16 mouse cellular contexts compared by ENCODE assay signal in genomic region chr17:75347414-75347813, GRCm38 (mm10).
DNase-seq lines count a peak whose midpoint lies in the region; ATAC-seq and TF ChIP-seq lines count a peak whose summit lies in the region.
"Had no signal": no experiment of that assay in that cellular context is flagged by ENCODE, and none has a peak within 500 bp of the region (broad histone marks: within the 10 kb centered on the region; RNA-seq: fewer than 3 reads in every experiment).

No protein-coding gene starts in this region.

- peak; percentile 31; the same call in 1 of the 2 replicates for TF ChIP-seq CTCF in hindbrain, postnatal 0 days (IDR thresholded peaks at IDR 0.05; ENCODE audit: low read depth)
- peak; percentile 24; the same call in 1 of the 2 replicates for TF ChIP-seq CTCF in lung, adult 2 months (IDR thresholded peaks at IDR 0.05; ENCODE audit: insufficient read depth, low read length)
- TF ChIP-seq CTCF in E14TG2a.4 (conservative IDR thresholded peaks at IDR 0.05; ENCODE audit: low read length) = peak; percentile 73
- 0 out of 2 replicates have a peak, but pooled peaks have one; percentile 23 for TF ChIP-seq CTCF in bone marrow, adult 2 months (IDR thresholded peaks at IDR 0.05; ENCODE audit: control insufficient read depth, insufficient read depth, low read length)

- H3K36me3 ChIP-seq in hindbrain, postnatal 0 days (ENCODE audit: insufficient read depth, low read length) = no peaks in the 10 kb centered on the region
- H3K36me3 ChIP-seq in hindbrain, embryonic 13.5 days = no peaks in the 10 kb centered on the region
- H3K36me3 ChIP-seq in E14TG2a.4 (ENCODE audit: insufficient read depth, low read length) = no peaks in the 10 kb centered on the region
- H3K36me3 ChIP-seq: forebrain, embryonic 15.5 days; hindbrain, embryonic 15.5 days; midbrain, embryonic 13.5 days had no signal

- no peak for ATAC-seq in hindbrain, postnatal 0 days
- no peak for ATAC-seq in hindbrain, embryonic 13.5 days (ENCODE audit: low FRiP score)
- ATAC-seq: forebrain, embryonic 15.5 days; midbrain, embryonic 13.5 days had no signal

- no peak overlapping the region for H3K9ac ChIP-seq in hindbrain, postnatal 0 days (replicated peaks; ENCODE audit: low read length)
- no peak overlapping the region for H3K9ac ChIP-seq in hindbrain, embryonic 13.5 days
- H3K9ac ChIP-seq: forebrain, embryonic 15.5 days; hindbrain, embryonic 15.5 days; midbrain, embryonic 13.5 days had no signal

- TF ChIP-seq POLR2A in lung, adult 2 months (IDR thresholded peaks at IDR 0.05; ENCODE audit: borderline replicate concordance, extremely low read depth, low read depth, low read length) = no peak
- no peak for TF ChIP-seq POLR2A in bone marrow, adult 2 months (IDR thresholded peaks at IDR 0.05; ENCODE audit: borderline replicate concordance, control insufficient read depth, low read depth, low read length)

- DNase-seq in hindbrain, postnatal 0 days (ENCODE audit: low spot score) = no peak
- DNase-seq in lung, adult 2 months = no peak
- no peak for DNase-seq in lung, adult 18-20 months
- DNase-seq in T-cell, adult 2 months (ENCODE audit: low spot score) = no peak
- no peak for DNase-seq in layer of hippocampus, postnatal 36 days
- DNase-seq: cerebellum, adult 8-10 months; embryo, embryonic 11 days; heart, adult 18-20 months; kidney, adult 8-10 months; lung, postnatal 4 days had no signal

- no peaks in the 10 kb centered on the region for H3K4me1 ChIP-seq in hindbrain, postnatal 0 days (ENCODE audit: insufficient read depth, low read length)
- H3K4me1 ChIP-seq in hindbrain, embryonic 13.5 days (replicated peaks) = no peaks in the 10 kb centered on the region
- H3K4me1 ChIP-seq in lung, adult 2 months (ENCODE audit: control insufficient read depth, insufficient read depth, low read length) = no peaks in the 10 kb centered on the region
- no peaks in the 10 kb centered on the region for H3K4me1 ChIP-seq in E14TG2a.4 (replicated peaks; ENCODE audit: low read depth, low read length)
- no peaks in the 10 kb centered on the region; the same call in 1 of the 2 replicates for H3K4me1 ChIP-seq in bone marrow, adult 2 months (ENCODE audit: control insufficient read depth, insufficient read depth, low read length)
- H3K4me1 ChIP-seq: forebrain, embryonic 15.5 days; hindbrain, embryonic 15.5 days; midbrain, embryonic 13.5 days had no signal

- H3K27me3 ChIP-seq in hindbrain, postnatal 0 days (ENCODE audit: insufficient read depth, low read length) = no peaks in the 10 kb centered on the region
- no peaks in the 10 kb centered on the region for H3K27me3 ChIP-seq in hindbrain, embryonic 13.5 days
- H3K27me3 ChIP-seq in E14TG2a.4 (ENCODE audit: insufficient read depth, low read length) = no peaks in the 10 kb centered on the region
- H3K27me3 ChIP-seq: forebrain, embryonic 15.5 days; hindbrain, embryonic 15.5 days; midbrain, embryonic 13.5 days had no signal

- H3K4me3 ChIP-seq in hindbrain, postnatal 0 days (ENCODE audit: low read length) = no peak overlapping the region
- no peak overlapping the region for H3K4me3 ChIP-seq in hindbrain, embryonic 13.5 days
- H3K4me3 ChIP-seq in lung, adult 2 months (replicated peaks; ENCODE audit: extremely low read depth, low read depth, low read length) = no peak overlapping the region
- no peak overlapping the region for H3K4me3 ChIP-seq in E14TG2a.4 (replicated peaks; ENCODE audit: low read length)
- no peak overlapping the region for H3K4me3 ChIP-seq in bone marrow, adult 2 months (replicated peaks; ENCODE audit: control insufficient read depth, low read depth, low read length)
- H3K4me3 ChIP-seq: forebrain, embryonic 15.5 days; hindbrain, embryonic 15.5 days; midbrain, embryonic 13.5 days had no signal

- H3K27ac ChIP-seq in hindbrain, postnatal 0 days = no peak overlapping the region
- H3K27ac ChIP-seq in hindbrain, embryonic 13.5 days = no peak overlapping the region
- no peak overlapping the region for H3K27ac ChIP-seq in bone marrow, adult 2 months (ENCODE audit: control insufficient read depth, insufficient read depth, low read depth, low read length, poor library complexity)
- H3K27ac ChIP-seq: forebrain, embryonic 15.5 days; hindbrain, embryonic 15.5 days; midbrain, embryonic 13.5 days had no signal

- H3K9me3 ChIP-seq in hindbrain, postnatal 0 days (ENCODE audit: low read length) = no peaks in the 10 kb centered on the region
- no peaks in the 10 kb centered on the region for H3K9me3 ChIP-seq in hindbrain, embryonic 13.5 days
- no peaks in the 10 kb centered on the region; the same call in 1 of the 2 replicates for H3K9me3 ChIP-seq in E14TG2a.4 (ENCODE audit: low read length)
- H3K9me3 ChIP-seq: forebrain, embryonic 15.5 days; hindbrain, embryonic 15.5 days; midbrain, embryonic 13.5 days had no signal

- no peak overlapping the region for H3K4me2 ChIP-seq in hindbrain, postnatal 0 days (ENCODE audit: low read depth, low read length)
- no peak overlapping the region for H3K4me2 ChIP-seq in hindbrain, embryonic 13.5 days
- H3K4me2 ChIP-seq: forebrain, embryonic 15.5 days; hindbrain, embryonic 15.5 days; midbrain, embryonic 13.5 days had no signal

- WGBS in hindbrain, postnatal 0 days = 99% methylated on average over 4 of the region's 4 CpGs
- WGBS in hindbrain, embryonic 13.5 days = over 99% methylated on average over 4 of the region's 4 CpGs
- WGBS in lung, adult 2 months = 98% methylated on average over 4 of the region's 4 CpGs
- 92% methylated on average over 4 of the region's 4 CpGs for WGBS in bone marrow, adult 2 months

Comparison
In these comparisons a context has a peak if more than half of its experiments do, and no peak if none do; other contexts are left out.
1. CTCF ChIP-seq: peak in every context shown above with its lines; median percentile 73 in E14TG2a.4; 31 in hindbrain, postnatal 0 days; 24 in lung, adult 2 months; 23 in bone marrow, adult 2 months.